Mouse (Mus musculus) cerebellum, adult 2 months (tissue): ENCODE data around the gene Morn1.

Source experiments
- CTCF ChIP-seq: fragments of 200-500 bp; IDR thresholded peaks from 2 replicates; pipeline ENCODE4 v1.5.1; 2011; ENCODE audit warnings: low read depth, mild to moderate bottlenecking, control low read depth, low read length, moderate library complexity, borderline replicate concordance; ENCODE audit not compliant: insufficient read depth
- POLR2A ChIP-seq: fragments of 200-500 bp; IDR thresholded peaks from 2 replicates; pipeline ENCODE4 v1.6.1; 2011; ENCODE audit warnings: low read length, control low read depth, borderline replicate concordance; ENCODE audit not compliant: insufficient read depth

DNA sequence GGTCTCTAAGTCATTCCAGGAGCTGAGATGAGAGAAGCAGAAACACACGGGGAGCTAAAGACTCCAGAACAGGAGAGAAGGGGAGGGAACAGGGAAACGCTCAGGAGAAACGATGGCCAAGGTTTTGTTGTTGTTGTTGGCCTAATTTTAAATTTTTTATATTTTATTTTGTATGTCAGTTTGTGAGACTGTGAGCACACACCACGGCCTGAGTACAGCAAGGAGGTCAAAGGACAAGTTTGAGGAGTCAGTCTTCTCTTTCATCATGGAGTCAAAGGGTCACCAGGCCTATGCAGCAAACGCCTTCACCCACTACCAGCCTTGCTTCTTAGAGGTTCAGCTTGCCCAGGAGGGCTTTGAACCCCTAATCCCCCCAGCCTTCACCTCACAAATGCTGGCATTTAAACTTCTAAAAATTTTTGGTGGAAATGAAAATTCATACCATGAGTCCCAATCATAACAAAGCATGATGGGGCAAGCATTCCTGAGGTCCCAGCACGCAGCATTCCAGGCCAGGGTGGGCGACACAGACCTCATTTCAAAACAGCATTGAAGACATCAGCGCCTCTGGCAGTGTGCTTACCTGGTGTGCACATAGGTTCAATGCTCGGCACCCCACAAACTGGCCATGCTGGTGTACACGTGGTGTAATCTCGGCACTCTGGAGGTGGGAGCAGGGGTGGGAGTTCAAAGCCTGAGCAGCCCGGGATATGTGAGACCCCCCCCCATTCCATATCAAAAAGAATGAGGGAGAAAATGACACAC, 53.1 kb downstream of the Morn1 start:
- TF ChIP-seq POLR2A (no peak), CTCF (no peak)
